Mouse (Mus musculus): ENCODE measurements around the gene Heyl. TPM values are rescaled to one million over a fixed set of nuclear protein-coding genes. Genes with fewer than 3 reads are reported as not detected.

Gene Heyl
- total and polyA plus RNA-seq, 2 experiments = 0.28 to 1.0 TPM

DNA sequence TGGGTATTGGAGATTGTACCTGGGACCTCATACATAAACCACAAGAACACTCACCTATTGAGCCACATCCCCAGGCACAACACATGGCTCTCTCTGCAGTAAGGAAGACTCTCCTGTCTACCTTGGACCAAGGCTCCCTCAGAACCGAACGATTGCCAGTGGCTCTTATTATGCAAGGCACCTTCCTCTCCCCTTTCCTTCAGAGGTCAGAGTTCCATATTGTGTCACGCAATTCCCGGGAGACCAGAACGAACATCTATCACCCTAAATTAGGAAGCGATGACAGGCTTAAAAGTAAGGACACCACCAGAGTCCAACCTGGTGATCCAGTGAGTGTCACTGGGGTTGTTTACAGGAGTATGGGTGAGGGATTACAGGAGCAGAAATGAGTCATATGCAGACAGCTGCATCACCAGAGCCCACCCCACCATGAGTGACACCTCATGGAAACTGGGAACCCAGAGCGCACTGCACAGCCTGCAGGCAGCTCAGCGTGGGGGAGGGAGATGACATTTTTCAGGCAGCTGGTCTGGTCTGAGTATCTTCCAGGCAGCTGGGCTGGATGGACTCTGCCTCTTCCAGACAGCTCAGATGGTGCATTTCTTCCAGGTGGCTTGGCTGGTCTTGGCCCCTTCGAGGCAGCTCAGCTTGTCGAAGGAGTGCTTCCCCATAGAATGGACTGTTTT, 7.5 kb upstream of the Heyl start:
- no peaks in the 10 kb centered on the region for H3K79me2 ChIP-seq (ENCODE audit: control insufficient read depth, insufficient read depth, low read length)
- TF ChIP-seq POLR2A (IDR thresholded peaks at IDR 0.05; ENCODE audit: extremely low read depth, insufficient read depth, low read length) = no peak
- TF ChIP-seq CTCF (IDR thresholded peaks at IDR 0.05; ENCODE audit: low read depth, low read length) = no peak
- no peak for DNase-seq (ENCODE audit: extremely low read depth, low read depth, low spot score)
- no peak overlapping the region for H3K27ac ChIP-seq (replicated peaks; ENCODE audit: insufficient read depth, low read depth, low read length)
- WGBS = 41% methylated on average over 10 of the region's 10 CpGs
- no peaks in the 10 kb centered on the region for H3K4me1 ChIP-seq (ENCODE audit: control insufficient read depth, insufficient read depth, low read length)
- H3K27me3 ChIP-seq (ENCODE audit: control insufficient read depth, insufficient read depth, low read length) = no peaks in the 10 kb centered on the region
- no peak overlapping the region for H3K4me3 ChIP-seq (ENCODE audit: insufficient read depth, low read depth, low read length)
- no peaks in the 10 kb centered on the region for H3K36me3 ChIP-seq (ENCODE audit: control insufficient read depth, insufficient read depth, low read length)
- no peak overlapping the region for H3K9ac ChIP-seq (ENCODE audit: low read depth, low read length)

- no peak overlapping the region for H3K9ac ChIP-seq (ENCODE audit: low read depth, low read length)
- TF ChIP-seq CTCF (IDR thresholded peaks at IDR 0.05; ENCODE audit: low read depth, low read length) (no peak), POLR2A (IDR thresholded peaks at IDR 0.05; ENCODE audit: extremely low read depth, insufficient read depth, low read length) (no peak)
- H3K4me3 ChIP-seq (ENCODE audit: insufficient read depth, low read depth, low read length) = no peak overlapping the region
- no peaks in the 10 kb centered on the region for H3K27me3 ChIP-seq (ENCODE audit: control insufficient read depth, insufficient read depth, low read length)
- no peaks in the 10 kb centered on the region for H3K79me2 ChIP-seq (ENCODE audit: control insufficient read depth, insufficient read depth, low read length)
- 0 out of 2 replicates have a peak, but pooled peaks cover 2% of the 10 kb centered on the region for H3K4me1 ChIP-seq (ENCODE audit: control insufficient read depth, insufficient read depth, low read length)
- DNase-seq (ENCODE audit: extremely low read depth, low read depth, low spot score) = no peak
- H3K27ac ChIP-seq (replicated peaks; ENCODE audit: insufficient read depth, low read depth, low read length) = no peak overlapping the region
- no peaks in the 10 kb centered on the region for H3K36me3 ChIP-seq (ENCODE audit: control insufficient read depth, insufficient read depth, low read length)
- 82% methylated on average over 4 of the region's 4 CpGs for WGBS
These were observed 5.6 kb upstream of the Heyl start for GRCm38 (mm10) chr4:123227707-123228106.

DNA sequence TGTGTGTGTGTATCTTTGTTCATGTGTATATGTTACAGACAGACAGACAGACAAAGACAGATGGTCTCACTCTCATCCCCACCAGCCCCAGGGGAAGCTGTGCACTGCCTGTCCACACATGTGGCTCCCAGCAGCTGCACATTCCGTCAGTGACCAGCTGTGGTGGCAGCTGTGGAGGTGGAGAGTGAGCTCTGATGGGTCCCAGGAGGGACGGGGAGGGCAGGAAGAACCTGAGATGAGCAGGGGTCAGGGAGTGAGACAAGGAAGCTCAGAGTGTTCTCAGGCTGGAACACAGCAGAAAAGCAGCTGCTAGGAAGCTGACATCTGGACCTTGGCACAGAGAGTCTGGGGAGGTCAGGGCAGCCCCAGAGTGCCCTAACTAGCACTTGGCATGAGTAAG, 5.1 kb upstream of the Heyl start:
- Histone ChIP-seq H3K36me3 (ENCODE audit: control insufficient read depth, insufficient read depth, low read length) (no peaks in the 10 kb centered on the region), H3K27me3 (ENCODE audit: control insufficient read depth, insufficient read depth, low read length) (no peaks in the 10 kb centered on the region), H3K79me2 (ENCODE audit: control insufficient read depth, insufficient read depth, low read length) (no peaks in the 10 kb centered on the region), H3K4me3 (ENCODE audit: insufficient read depth, low read depth, low read length) (no peak overlapping the region), H3K4me1 (ENCODE audit: control insufficient read depth, insufficient read depth, low read length) (peaks cover 6% of the 10 kb centered on the region), H3K27ac (replicated peaks; ENCODE audit: insufficient read depth, low read depth, low read length) (no peak overlapping the region), H3K9ac (ENCODE audit: low read depth, low read length) (no peak overlapping the region)
- no peak for DNase-seq (ENCODE audit: extremely low read depth, low read depth, low spot score)
- 79% methylated on average over 2 of the region's 2 CpGs for WGBS
- TF ChIP-seq CTCF (IDR thresholded peaks at IDR 0.05; ENCODE audit: low read depth, low read length) = no peak
- TF ChIP-seq POLR2A (IDR thresholded peaks at IDR 0.05; ENCODE audit: extremely low read depth, insufficient read depth, low read length) = no peak

GRCm38 (mm10) chr4:123229166-123229565, 4.2 kb upstream of the Heyl start:
- Histone ChIP-seq H3K27ac (replicated peaks; ENCODE audit: insufficient read depth, low read depth, low read length) (peak overlapping the region; percentile 28; the same call in 1 of the 2 replicates), H3K79me2 (ENCODE audit: control insufficient read depth, insufficient read depth, low read length) (no peaks in the 10 kb centered on the region), H3K4me1 (ENCODE audit: control insufficient read depth, insufficient read depth, low read length) (peaks cover 6% of the 10 kb centered on the region), H3K9ac (ENCODE audit: low read depth, low read length) (no peak overlapping the region), H3K36me3 (ENCODE audit: control insufficient read depth, insufficient read depth, low read length) (no peaks in the 10 kb centered on the region), H3K4me3 (ENCODE audit: insufficient read depth, low read depth, low read length) (no peak overlapping the region), H3K27me3 (ENCODE audit: control insufficient read depth, insufficient read depth, low read length) (no peaks in the 10 kb centered on the region)
- 61% methylated on average over 11 of the region's 11 CpGs for WGBS
- TF ChIP-seq POLR2A (IDR thresholded peaks at IDR 0.05; ENCODE audit: extremely low read depth, insufficient read depth, low read length) (no peak), CTCF (IDR thresholded peaks at IDR 0.05; ENCODE audit: low read depth, low read length) (no peak)
- no peak for DNase-seq (ENCODE audit: extremely low read depth, low read depth, low spot score)

- no peaks in the 10 kb centered on the region for H3K36me3 ChIP-seq (ENCODE audit: control insufficient read depth, insufficient read depth, low read length)
- no peaks in the 10 kb centered on the region for H3K79me2 ChIP-seq (ENCODE audit: control insufficient read depth, insufficient read depth, low read length)
- H3K4me3 ChIP-seq (ENCODE audit: insufficient read depth, low read depth, low read length) = no peak overlapping the region
- DNase-seq (ENCODE audit: extremely low read depth, low read depth, low spot score) = no peak
- no peaks in the 10 kb centered on the region for H3K27me3 ChIP-seq (ENCODE audit: control insufficient read depth, insufficient read depth, low read length)
- H3K27ac ChIP-seq (replicated peaks; ENCODE audit: insufficient read depth, low read depth, low read length) = no peak overlapping the region
- H3K9ac ChIP-seq (ENCODE audit: low read depth, low read length) = no peak overlapping the region
- WGBS = 78% methylated on average over 3 of the region's 3 CpGs
- TF ChIP-seq POLR2A (IDR thresholded peaks at IDR 0.05; ENCODE audit: extremely low read depth, insufficient read depth, low read length) = no peak
- no peak for TF ChIP-seq CTCF (IDR thresholded peaks at IDR 0.05; ENCODE audit: low read depth, low read length)
- peaks cover 6% of the 10 kb centered on the region for H3K4me1 ChIP-seq (ENCODE audit: control insufficient read depth, insufficient read depth, low read length)
These were observed 515 bp upstream of the Heyl start for GRCm38 (mm10) chr4:123232841-123233240.

DNA sequence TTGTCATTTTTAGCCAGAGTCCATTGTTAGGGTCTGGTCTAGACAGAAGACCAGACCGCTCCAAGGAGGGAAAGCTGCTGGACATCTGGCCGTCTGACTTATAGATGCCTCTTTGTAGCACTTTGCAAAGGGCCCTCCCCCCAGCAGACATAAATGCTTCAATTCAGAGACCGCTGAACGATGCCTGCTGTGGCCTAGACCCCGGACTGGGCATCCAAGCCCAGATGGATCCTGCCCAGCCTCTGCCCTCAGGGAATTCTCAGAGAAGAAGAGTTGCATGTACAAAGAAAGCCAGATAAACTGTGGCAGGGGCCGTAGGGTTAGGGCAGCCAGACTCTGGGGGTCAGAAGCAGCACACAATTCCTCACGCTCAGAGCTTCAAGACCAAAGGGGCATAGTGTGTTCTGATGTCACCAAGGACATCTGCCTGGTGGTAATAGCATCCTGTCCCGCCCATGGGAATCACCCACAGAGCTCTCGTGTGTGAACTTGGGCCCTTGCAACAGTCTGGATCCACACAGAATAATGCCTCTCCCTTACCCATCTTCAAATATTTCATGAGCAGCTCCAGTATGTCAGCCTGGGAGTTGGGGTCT, 2.6 kb downstream of the Heyl start:
- WGBS = 84% methylated on average over 9 of the region's 9 CpGs
- Histone ChIP-seq H3K4me1 (ENCODE audit: control insufficient read depth, insufficient read depth, low read length) (peaks cover 6% of the 10 kb centered on the region), H3K27ac (replicated peaks; ENCODE audit: insufficient read depth, low read depth, low read length) (no peak overlapping the region), H3K36me3 (ENCODE audit: control insufficient read depth, insufficient read depth, low read length) (no peaks in the 10 kb centered on the region), H3K4me3 (ENCODE audit: insufficient read depth, low read depth, low read length) (no peak overlapping the region), H3K27me3 (ENCODE audit: control insufficient read depth, insufficient read depth, low read length) (no peaks in the 10 kb centered on the region), H3K79me2 (ENCODE audit: control insufficient read depth, insufficient read depth, low read length) (no peaks in the 10 kb centered on the region), H3K9ac (ENCODE audit: low read depth, low read length) (no peak overlapping the region)
- no peak for TF ChIP-seq CTCF (IDR thresholded peaks at IDR 0.05; ENCODE audit: low read depth, low read length)
- TF ChIP-seq POLR2A (IDR thresholded peaks at IDR 0.05; ENCODE audit: extremely low read depth, insufficient read depth, low read length) = no peak
- DNase-seq (ENCODE audit: extremely low read depth, low read depth, low spot score) = no peak
